Mouse (Mus musculus) MEL (cell line): ENCODE measurements at regions not wholly inside any gene's neighbourhood (a gene's known extent, or its start where the extent isn't known, plus 50 kb on each side); places are given as distances from the start of the nearest gene placed in this dataset.

Experiments used
- DNase-seq: peaks from one replicate; pipeline ENCODE4 v3.0.0; 2011; ENCODE audit warnings: low read depth, low spot score
- H3K27ac ChIP-seq: 2 replicates; pipeline ENCODE4 v1.5.1; 2012; ENCODE audit warnings: low read depth, mild to moderate bottlenecking, control low read depth, low read length, moderate library complexity; ENCODE audit not compliant: control insufficient read depth
- H3K27me3 ChIP-seq, 2 experiments: fragments of 150-350 bp in 1 of 2; sonication (generic) in 1 of 2; 2 replicates each; pipeline ENCODE4 v1.6.1; 2012; ENCODE audit warnings: low read length in 2 of 2, mild to moderate bottlenecking in 2 of 2, improper control_type of control experiment in 1 of 2, moderate library complexity in 1 of 2; ENCODE audit not compliant: insufficient read depth in 2 of 2, control insufficient read depth in 1 of 2
- H3K36me3 ChIP-seq, 2 experiments: 2 replicates each; pipeline ENCODE4 v1.6.1; 2012 to 2014; ENCODE audit warnings: low read length in 2 of 2, improper control_type of control experiment in 1 of 2, inconsistent platforms in 1 of 2, mild to moderate bottlenecking in 1 of 2; ENCODE audit not compliant: insufficient read depth in 2 of 2, control insufficient read depth in 1 of 2
- H3K4me1 ChIP-seq, 2 experiments: fragments of 150-350 bp in 1 of 2; sonication (generic) in 1 of 2; 2 replicates each; pipeline ENCODE4 v1.6.1; 2012; ENCODE audit warnings: low read length in 2 of 2, improper control_type of control experiment in 1 of 2, mild to moderate bottlenecking in 1 of 2; ENCODE audit not compliant: insufficient read depth in 2 of 2, control insufficient read depth in 1 of 2
- H3K4me3 ChIP-seq, 2 experiments: fragments of 150-350 bp in 1 of 2; sonication (generic) in 1 of 2; 2 replicates each; pipeline ENCODE4 v1.5.1; 2012; ENCODE audit warnings: low read depth in 2 of 2, low read length in 2 of 2, mild to moderate bottlenecking in 2 of 2, moderate library complexity in 2 of 2, control low read depth in 1 of 2, improper control_type of control experiment in 1 of 2; ENCODE audit not compliant: control insufficient read depth in 1 of 2, insufficient read depth in 1 of 2
- H3K79me2 ChIP-seq: 2 replicates; pipeline ENCODE4 v1.6.1; 2012; ENCODE audit warnings: mild to moderate bottlenecking, low read length, moderate library complexity; ENCODE audit not compliant: control insufficient read depth, poor library complexity, insufficient read depth
- H3K9ac ChIP-seq: 2 replicates; pipeline ENCODE4 v1.6.1; 2012; ENCODE audit warnings: low read depth, mild to moderate bottlenecking, control low read depth, low read length, moderate library complexity; ENCODE audit not compliant: control insufficient read depth, poor library complexity, severe bottlenecking
- H3K9me3 ChIP-seq: fragments of 150-350 bp; sonication (generic); replicated peaks from 2 replicates; pipeline ENCODE4 v1.6.1; 2012; ENCODE audit warnings: mild to moderate bottlenecking, low read length, improper control_type of control experiment, moderate library complexity; ENCODE audit not compliant: insufficient read depth
- CHD1 ChIP-seq: IDR thresholded peaks from 2 replicates; pipeline ENCODE4 v1.6.1; 2012; ENCODE audit warnings: low read depth, mild to moderate bottlenecking, inconsistent platforms, low read length, improper control_type of control experiment
- E2F4 ChIP-seq: IDR thresholded peaks from 2 replicates; pipeline ENCODE4 v1.6.1; 2011; ENCODE audit warnings: low read depth, low read length, improper control_type of control experiment, borderline replicate concordance
- ELF1 ChIP-seq: IDR thresholded peaks from 2 replicates; pipeline ENCODE4 v1.6.1; 2014; ENCODE audit warnings: low read depth, mild to moderate bottlenecking, inconsistent platforms, low read length, improper control_type of control experiment, moderate library complexity
- EP300 ChIP-seq, 2 experiments: IDR thresholded peaks; 2 replicates each; pipeline ENCODE4 v1.6.1; 2011; ENCODE audit warnings: improper control_type of control experiment in 2 of 2, low read length in 2 of 2, low read depth in 1 of 2, mild to moderate bottlenecking in 1 of 2
- ETS1 ChIP-seq: IDR thresholded peaks from 2 replicates; pipeline ENCODE4 v1.6.1; 2012; ENCODE audit warnings: low read depth, mild to moderate bottlenecking, inconsistent platforms, low read length, improper control_type of control experiment, moderate library complexity
- GATA1 ChIP-seq: IDR thresholded peaks from 2 replicates; pipeline ENCODE4 v1.6.1; 2011; ENCODE audit warnings: low read depth, low read length, improper control_type of control experiment
- HCFC1 ChIP-seq: IDR thresholded peaks from 2 replicates; pipeline ENCODE4 v1.6.1; 2012; ENCODE audit warnings: low read depth, mild to moderate bottlenecking, inconsistent platforms, low read length, improper control_type of control experiment, moderate library complexity
- MAFK ChIP-seq: IDR thresholded peaks from 2 replicates; pipeline ENCODE4 v1.6.1; 2011; ENCODE audit warnings: low read depth, mild to moderate bottlenecking, low read length, improper control_type of control experiment, borderline replicate concordance
- MAX ChIP-seq: IDR thresholded peaks from 2 replicates; pipeline ENCODE4 v1.6.1; 2011; ENCODE audit warnings: low read length, improper control_type of control experiment
- MEF2A ChIP-seq: IDR thresholded peaks from 2 replicates; pipeline ENCODE4 v1.6.1; 2014; ENCODE audit warnings: low read depth, mild to moderate bottlenecking, inconsistent platforms, low read length, improper control_type of control experiment; ENCODE audit not compliant: poor library complexity, insufficient replicate concordance, severe bottlenecking; ENCODE audit errors: extremely low read depth
- MYC ChIP-seq: IDR thresholded peaks from 2 replicates; pipeline ENCODE4 v1.6.1; 2011; ENCODE audit warnings: low read depth, mild to moderate bottlenecking, low read length, improper control_type of control experiment, moderate library complexity
- POLR2AphosphoS2 ChIP-seq: IDR thresholded peaks from 2 replicates; pipeline ENCODE4 v1.6.1; 2011; ENCODE audit warnings: low read length, improper control_type of control experiment
- POLR2AphosphoS5 ChIP-seq: IDR thresholded peaks from 2 replicates; pipeline ENCODE4 v1.6.1; 2012; ENCODE audit warnings: low read depth, borderline replicate concordance, mild to moderate bottlenecking, inconsistent platforms, low read length, moderate library complexity, mixed read lengths
- RCOR1 ChIP-seq: IDR thresholded peaks from 2 replicates; pipeline ENCODE4 v1.6.1; 2012; ENCODE audit warnings: low read depth, mild to moderate bottlenecking, inconsistent platforms, low read length, improper control_type of control experiment
- SIN3A ChIP-seq: IDR thresholded peaks from 2 replicates; pipeline ENCODE4 v1.6.1; 2012; ENCODE audit warnings: low read length, improper control_type of control experiment, inconsistent platforms
- SMC3 ChIP-seq: IDR thresholded peaks from 2 replicates; pipeline ENCODE4 v1.6.1; 2011; ENCODE audit warnings: low read depth, low read length, improper control_type of control experiment
- TAL1 ChIP-seq: IDR thresholded peaks from 2 replicates; pipeline ENCODE4 v1.6.1; 2012; ENCODE audit warnings: mild to moderate bottlenecking, inconsistent platforms, low read length, moderate library complexity, mixed read lengths
- TBP ChIP-seq: IDR thresholded peaks from 2 replicates; pipeline ENCODE4 v1.8.0; 2011; ENCODE audit warnings: low read depth, low read length, improper control_type of control experiment
- TCF12 ChIP-seq: IDR thresholded peaks from 2 replicates; pipeline ENCODE4 v1.6.1; 2014; ENCODE audit warnings: low read depth, mild to moderate bottlenecking, inconsistent platforms, low read length, improper control_type of control experiment, moderate library complexity
- USF2 ChIP-seq, 2 experiments: IDR thresholded peaks; 2 replicates each; pipeline ENCODE4 v1.6.1; 2011 to 2012; ENCODE audit warnings: improper control_type of control experiment in 2 of 2, low read length in 2 of 2, borderline replicate concordance in 1 of 2, inconsistent platforms in 1 of 2, low read depth in 1 of 2, mild to moderate bottlenecking in 1 of 2; ENCODE audit not compliant: insufficient read depth in 1 of 2
- ZC3H11A ChIP-seq: IDR thresholded peaks from 2 replicates; pipeline ENCODE4 v1.6.1; 2012; ENCODE audit warnings: low read depth, mild to moderate bottlenecking, inconsistent platforms, low read length, improper control_type of control experiment
- ZKSCAN1 ChIP-seq: IDR thresholded peaks from 2 replicates; pipeline ENCODE4 v1.6.1; 2012; ENCODE audit warnings: low read depth, mild to moderate bottlenecking, inconsistent platforms, low read length, improper control_type of control experiment, moderate library complexity
- ZNF384 ChIP-seq: IDR thresholded peaks from 2 replicates; pipeline ENCODE4 v1.6.1; 2012; ENCODE audit warnings: low read depth, mild to moderate bottlenecking, inconsistent platforms, low read length, improper control_type of control experiment

GRCm38 (mm10) chr3:41194311-41195112, 111.7 kb upstream of the Pgrmc2 start:
- H3K27ac ChIP-seq: no peak overlapping the region
- no peak overlapping the region for H3K4me3 ChIP-seq
- DNase-seq: no peak
- no peaks in the 10 kb centered on the region for H3K36me3 ChIP-seq
- TF ChIP-seq RCOR1: no peak
- TF ChIP-seq E2F4: no peak
- no peak for TF ChIP-seq TAL1
- peak; percentile 25; the same call in 1 of the 2 replicates for TF ChIP-seq ETS1
- TF ChIP-seq MEF2A: no peak
- TF ChIP-seq CHD1: no peak
- TF ChIP-seq USF2 (IDR thresholded peaks at IDR 0.05; ENCODE audit: borderline replicate concordance in 1 of 2, insufficient read depth in 1 of 2, low read depth in 1 of 2, low read length in 2 of 2): no peak
- no peak for TF ChIP-seq ZKSCAN1
- no peak overlapping the region for H3K9ac ChIP-seq
- no peaks in the 10 kb centered on the region for H3K9me3 ChIP-seq
- no peaks in the 10 kb centered on the region for H3K27me3 ChIP-seq
- H3K4me1 ChIP-seq: no peaks in the 10 kb centered on the region
- H3K79me2 ChIP-seq: no peaks in the 10 kb centered on the region

GRCm38 (mm10) chr3:41185305-41186097, 102.7 kb upstream of the Pgrmc2 start:
- H3K4me1 ChIP-seq: 0 out of 4 replicates have a peak, but pooled peaks cover 0 to 2% of the 10 kb centered on the region in 2 experiments
- no peaks in the 10 kb centered on the region; a peak in 1 of 4 replicates for H3K36me3 ChIP-seq
- no peaks in the 10 kb centered on the region for H3K27me3 ChIP-seq
- TF ChIP-seq ELF1: no peak
- TF ChIP-seq SIN3A: no peak
- no peak for TF ChIP-seq ZNF384
- TF ChIP-seq SMC3: no peak
- TF ChIP-seq TCF12: no peak
- no peak for TF ChIP-seq POLR2AphosphoS5
- no peak for TF ChIP-seq HCFC1
- no peak for TF ChIP-seq CHD1
- TF ChIP-seq RCOR1: peak; percentile 46; the same call in 1 of the 2 replicates
- no peak for TF ChIP-seq MAX
- TF ChIP-seq GATA1: peak; percentile 26
- TF ChIP-seq MYC: no peak
- TF ChIP-seq MAFK: no peak
- no peak for TF ChIP-seq POLR2AphosphoS2
- no peak for TF ChIP-seq ZC3H11A
- no peak for TF ChIP-seq TBP
- TF ChIP-seq EP300 (IDR thresholded peaks at IDR 0.05; ENCODE audit: low read depth in 1 of 2, low read length in 2 of 2): peak; percentile 31 to 50; a peak in 3 of 4 replicates
- no peak for TF ChIP-seq E2F4
- TF ChIP-seq, all 39 proteins: peak for 3
- Histone ChIP-seq H3K9me3 (no peaks in the 10 kb centered on the region), H3K9ac (no peak overlapping the region), H3K27ac (no peak overlapping the region), H3K79me2 (no peaks in the 10 kb centered on the region), H3K4me3 (no peak overlapping the region)
- peak; percentile 23 for DNase-seq
